Mouse (Mus musculus) T-helper 1 cell (primary cell): ENCODE results near the gene Elavl3.

Experiments
- in situ Hi-C: fragments of 300-600 bp; cut with MboI, MseI; formaldehyde crosslinking; loops from one replicate; pipeline ENCODE4 v1.15.1; 2025; ENCODE audit warnings: high pct_unique_total_duplicates

Elavl3 gene

DNA sequence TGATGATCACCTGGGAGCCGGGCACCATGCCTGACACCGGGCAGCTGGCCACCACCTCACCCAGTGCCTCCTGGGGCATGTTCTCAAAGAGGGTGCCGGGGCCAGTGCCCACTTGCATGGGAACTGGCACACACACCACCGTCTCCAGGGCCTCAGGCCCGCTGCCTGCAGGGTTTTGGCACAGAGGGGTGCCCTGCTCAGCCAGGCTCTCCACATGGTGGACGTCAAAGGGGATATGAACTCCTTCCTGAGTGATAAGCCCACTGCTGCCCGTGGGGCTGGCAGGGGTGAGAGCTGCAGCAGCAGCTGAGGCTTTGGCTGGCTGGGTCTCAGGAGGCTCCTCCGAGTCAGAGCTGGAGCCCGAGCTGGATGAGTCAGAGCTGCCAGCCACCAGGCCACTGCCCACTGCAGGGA, 6.2 kb upstream of the Elavl3 start:
- in situ Hi-C loops: no loop called here

DNA sequence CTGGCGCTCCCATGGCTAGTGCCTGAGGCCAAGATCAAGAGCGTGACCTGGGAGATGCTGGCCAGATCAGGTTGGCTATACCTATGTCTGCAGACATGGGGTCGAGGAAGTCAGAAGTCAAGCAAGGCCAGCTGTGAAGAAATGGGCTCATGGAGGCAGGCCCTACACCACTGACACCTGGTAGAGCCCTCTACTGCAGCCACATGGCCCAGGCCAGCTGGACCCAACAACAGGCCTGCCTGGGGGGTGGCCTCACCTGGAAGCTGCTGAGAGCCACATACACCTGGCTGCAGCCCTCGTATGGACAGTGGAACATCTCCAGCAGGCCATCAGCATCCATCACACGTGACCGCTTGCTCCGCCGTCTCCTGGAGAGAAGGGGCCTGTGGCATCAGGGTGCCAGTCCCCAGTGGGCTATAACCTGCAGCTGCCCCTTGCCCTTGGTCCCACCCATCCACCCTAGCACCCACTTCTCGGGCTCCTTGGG, 5.3 kb upstream of the Elavl3 start:
- in situ Hi-C loops: no loop called here

DNA sequence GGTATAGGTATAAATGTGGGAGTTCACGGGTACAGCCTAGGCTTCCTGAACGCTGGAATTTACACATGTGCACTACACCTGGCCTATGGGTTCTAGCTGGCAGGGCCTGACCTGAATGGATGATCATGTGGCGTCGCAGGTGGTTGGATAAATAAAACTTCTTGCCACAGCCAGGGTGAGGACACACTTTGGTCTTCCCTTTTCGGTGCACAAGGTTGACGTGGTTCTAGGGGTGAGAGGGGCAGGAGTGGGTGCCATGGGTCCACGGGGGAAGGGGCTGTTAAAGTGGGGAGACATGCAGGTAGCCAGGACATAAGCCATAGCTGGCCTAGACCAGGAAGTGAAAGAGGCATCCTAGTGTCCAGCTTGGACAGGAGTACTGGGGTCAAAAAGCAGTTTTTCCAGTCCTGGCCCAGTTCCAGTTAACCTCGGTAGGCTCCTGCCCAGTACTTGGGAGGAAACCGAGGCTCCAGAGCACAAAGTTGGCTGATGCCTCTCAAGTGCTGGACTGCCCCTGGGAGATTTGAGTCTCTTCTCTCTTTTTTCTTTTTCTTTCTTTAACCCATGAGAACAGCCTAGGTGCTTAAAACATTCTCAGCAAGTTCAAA, 4.6 kb upstream of the Elavl3 start:
- in situ Hi-C loops: no loop called here

DNA sequence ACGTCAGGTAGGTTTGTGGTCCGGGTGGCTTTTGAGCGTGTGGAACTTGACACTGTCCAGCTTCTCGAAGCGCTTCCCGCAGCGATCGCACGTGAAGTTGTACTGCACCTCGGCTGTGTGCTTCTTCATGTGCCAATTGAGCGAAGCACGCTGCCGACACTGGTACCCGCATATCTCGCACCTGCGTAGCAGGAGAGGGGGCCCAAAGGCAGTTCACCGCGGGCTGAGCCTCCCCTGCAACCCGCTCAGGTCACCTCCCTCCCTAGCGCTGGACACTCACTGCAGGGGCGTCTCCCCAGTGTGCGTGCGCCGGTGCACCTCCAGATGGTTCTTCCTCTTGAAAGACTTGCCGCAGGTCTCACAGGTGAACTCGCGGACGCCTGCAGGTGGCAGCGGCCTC, 3.9 kb upstream of the Elavl3 start:
- in situ Hi-C loops: no loop called here

DNA sequence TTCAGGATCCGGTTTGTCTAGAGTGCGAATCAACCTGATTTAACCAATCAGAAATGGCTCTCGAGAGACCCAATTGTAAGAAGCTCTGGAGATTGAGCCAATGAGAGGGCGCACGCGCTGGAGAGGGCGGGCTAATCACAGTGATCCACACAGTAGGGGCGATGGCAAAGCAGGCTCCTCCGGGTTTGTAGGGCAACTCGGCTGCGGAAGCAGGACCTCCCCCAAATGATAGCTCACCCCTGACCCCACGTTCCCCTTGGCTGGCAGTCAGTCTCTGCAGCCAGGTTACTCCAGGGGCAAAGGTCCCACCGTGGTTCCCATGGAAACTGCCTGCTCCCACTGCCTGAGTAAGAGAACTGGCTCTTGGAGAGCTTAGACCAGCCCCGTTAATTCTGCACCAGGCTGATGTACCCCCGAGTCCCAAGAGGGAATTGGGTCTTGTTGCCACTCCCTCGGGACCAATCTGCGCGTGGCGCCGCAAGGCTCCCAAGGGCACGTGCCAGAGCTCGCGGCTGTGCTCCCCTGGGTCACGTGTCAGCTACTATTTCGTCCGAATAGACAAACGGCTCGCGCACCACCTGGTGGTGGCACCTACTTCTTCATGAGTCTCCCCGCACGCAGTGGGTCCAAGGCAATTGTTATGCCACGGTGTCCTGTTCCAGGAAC, 2.7 kb upstream of the Elavl3 start:
- in situ Hi-C loops: no loop called here

DNA sequence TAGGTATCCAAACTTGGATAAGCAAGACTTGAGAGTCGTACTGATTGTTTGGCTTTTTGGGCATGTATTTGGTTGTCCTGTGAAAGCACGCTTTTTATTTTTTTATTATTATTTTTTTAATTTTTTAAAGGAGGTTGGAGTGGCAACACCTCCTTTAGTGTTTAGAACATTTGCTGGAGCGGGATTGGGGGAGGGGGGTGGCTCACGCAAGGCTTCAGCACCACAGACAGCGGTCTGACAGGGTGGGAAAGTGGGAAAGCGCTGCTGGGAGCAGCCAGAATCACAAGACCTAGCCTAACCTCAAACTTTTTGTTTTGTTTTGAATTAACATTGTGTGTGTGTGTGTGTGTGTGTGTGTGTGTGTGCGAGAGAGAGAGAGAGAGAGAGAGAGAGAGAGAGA, 1.8 kb upstream of the Elavl3 start:
- in situ Hi-C loops: no loop called here

DNA sequence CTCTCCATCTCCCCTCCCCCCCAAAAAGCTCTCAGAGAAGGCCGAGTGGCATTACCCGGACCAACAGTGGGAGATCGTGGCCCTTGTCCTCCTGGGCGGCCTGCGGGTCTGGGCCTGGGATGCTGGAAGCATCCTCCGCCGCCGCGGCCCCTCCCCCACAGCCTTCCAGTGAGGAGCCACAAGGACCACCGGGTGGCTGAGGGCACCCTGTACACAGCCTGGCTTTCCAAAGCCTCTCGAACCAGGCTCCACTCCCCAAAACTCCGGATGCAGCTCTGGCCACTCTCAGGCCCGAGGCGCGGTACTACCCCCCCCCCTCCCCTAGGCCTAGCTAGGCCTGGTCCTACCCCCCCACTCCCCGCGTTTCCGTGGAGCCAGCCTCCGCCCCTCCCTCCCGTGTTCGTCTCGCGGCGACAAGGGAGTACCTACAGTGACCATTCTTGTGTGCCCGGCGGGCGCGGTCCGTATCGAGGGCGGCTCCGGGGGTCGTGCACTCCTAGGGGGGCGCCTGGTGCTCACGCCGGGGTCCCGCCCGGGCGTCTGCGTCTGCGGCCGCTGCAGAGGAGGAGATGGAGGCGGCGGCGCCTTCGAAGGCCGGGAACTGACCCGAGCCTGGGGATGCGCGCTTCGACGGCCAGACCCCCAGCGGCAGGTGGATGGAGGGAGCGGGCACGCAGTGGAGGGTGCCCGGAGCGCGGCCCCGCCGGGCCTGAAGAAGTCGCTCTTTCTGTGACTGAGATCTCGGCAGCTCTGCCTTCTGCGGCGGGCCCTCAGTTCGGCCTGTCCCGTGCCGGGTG, 464 bp downstream of the Elavl3 start:
- in situ Hi-C loops: no loop called here

DNA sequence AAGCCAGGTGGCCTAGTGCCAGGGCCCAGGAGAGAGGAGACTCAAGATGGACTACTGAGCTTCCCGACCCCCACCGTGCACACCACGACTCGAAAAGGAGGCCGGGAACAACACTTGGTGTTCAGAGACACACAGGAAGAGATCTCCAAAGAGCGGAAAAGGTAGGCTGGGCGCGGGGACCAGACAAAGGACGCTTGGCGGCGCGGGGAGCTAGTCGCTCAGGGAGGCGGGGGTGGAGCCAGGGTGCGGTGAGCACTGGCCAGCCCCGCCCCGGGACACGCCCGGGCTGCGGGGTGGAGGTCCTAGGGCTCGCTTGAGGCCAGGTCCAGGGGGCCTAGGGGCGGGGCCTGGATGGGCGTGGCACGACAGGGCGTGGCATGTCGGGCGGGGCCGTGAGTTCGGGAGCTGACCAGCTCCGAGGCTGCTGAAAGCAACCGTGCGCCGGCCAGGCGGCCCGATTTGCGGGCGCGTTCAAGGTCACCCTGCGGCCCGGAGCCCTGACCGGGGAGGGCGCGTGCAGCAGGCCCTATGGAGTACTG, 1.4 kb downstream of the Elavl3 start:
- in situ Hi-C loops: no loop called here

DNA sequence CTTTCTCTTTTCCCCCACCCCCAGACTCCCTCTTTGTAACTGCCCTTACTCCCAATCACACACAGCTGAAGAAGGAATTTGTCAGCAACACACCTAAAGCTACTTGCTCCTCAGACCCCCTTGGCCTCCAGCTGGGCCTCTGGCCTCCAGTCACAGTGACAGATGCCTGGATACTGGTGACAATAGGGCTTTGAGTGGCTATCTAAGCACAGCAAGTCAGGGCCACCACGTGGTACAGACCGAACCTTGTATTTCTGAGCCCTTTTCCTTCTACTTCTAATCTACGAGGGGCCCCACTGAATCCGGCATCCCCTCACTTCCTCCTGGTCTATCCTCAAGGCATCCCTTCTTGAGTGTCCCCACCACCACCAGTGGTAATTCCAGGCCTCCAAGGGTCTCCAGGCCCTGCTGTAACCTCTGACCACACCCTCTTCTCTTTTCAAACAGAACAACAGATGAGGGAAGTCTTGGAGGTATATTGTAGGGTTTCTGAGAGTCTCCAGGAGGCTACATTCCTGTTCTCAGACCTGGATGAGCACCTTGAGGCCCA, 2.0 kb downstream of the Elavl3 start:
- in situ Hi-C loops: no loop called here

DNA sequence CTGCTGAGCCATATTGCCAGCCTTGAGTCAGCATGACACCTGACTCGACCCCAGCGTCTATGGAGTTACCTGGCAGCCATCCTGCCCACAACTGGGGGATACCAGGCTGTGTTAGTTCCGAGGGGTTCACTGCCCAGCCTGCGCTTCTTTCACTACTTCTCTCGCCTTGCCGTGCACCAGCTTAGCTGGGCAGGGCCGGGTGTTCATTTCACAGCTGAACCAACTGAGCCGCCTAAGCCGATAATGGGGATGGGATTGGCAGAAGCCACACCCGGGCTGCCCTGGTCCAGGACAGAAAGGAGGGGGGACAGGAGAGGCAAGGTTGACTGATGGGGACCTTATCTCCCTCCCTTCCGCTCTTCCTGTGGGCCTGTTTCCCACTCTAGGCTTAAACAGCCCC, 2.5 kb downstream of the Elavl3 start:
- in situ Hi-C loops: no loop called here

DNA sequence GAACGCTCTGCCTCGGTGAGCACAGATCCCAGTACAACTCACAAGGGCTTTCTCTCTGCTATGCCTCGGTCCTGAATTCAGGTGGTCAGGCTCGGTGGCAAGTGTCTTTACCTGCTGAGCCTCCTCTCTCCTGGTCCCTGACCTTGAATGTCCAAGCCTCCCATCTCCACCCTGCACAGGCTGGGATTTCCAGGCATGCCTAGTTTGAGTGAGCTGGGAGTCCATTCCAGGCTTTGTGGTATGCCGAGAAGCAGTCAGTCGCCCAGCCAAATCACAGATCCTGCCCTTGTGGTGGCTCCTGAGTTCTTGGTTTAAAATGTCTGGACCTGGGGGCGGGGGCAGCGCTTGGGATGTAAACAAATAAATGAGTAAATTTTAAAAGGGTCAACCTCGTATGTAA, 4.5 kb downstream of the Elavl3 start:
- in situ Hi-C loops: no loop called here

DNA sequence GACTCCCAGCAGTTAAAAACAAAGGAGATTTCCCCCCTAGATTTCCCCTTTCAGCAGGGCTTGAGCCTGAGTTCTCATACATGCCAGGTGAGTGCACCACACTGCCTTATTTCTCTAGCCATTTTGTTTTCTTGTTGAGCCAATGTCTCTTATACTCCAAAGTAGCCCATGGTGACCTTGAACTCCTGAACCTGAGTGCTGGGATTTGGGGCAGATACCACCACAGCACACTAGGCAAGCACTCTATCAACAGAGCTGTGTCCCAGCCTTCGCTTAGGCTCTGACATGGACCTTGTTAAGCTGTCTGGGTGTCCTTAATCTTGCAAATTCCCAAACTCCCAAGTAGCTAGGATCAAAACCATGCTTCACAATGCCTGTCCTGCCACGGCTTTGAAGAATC, 10.0 kb downstream of the Elavl3 start:
- in situ Hi-C loops: no loop called here

DNA sequence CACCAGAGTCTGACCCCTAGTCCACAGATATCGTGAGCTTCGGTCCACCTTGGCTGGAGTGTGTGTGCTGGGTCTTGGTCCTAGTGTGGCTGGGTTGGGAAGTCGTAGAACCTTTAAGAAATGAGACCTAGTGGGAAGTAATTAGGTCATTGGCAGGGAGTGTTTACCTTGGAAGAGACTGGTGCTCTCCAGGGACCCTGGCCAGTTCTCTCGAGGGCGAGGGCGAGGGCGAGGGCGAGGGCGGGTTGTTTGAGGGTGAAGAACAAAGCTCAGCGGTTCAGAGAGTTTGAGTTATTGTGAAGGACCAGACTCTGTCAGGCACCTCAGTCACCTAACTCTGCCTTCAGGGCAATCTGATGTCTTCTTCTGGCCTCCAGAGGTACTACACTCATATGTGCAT, 14.0 kb downstream of the Elavl3 start:
- in situ Hi-C loops: no loop called here

DNA sequence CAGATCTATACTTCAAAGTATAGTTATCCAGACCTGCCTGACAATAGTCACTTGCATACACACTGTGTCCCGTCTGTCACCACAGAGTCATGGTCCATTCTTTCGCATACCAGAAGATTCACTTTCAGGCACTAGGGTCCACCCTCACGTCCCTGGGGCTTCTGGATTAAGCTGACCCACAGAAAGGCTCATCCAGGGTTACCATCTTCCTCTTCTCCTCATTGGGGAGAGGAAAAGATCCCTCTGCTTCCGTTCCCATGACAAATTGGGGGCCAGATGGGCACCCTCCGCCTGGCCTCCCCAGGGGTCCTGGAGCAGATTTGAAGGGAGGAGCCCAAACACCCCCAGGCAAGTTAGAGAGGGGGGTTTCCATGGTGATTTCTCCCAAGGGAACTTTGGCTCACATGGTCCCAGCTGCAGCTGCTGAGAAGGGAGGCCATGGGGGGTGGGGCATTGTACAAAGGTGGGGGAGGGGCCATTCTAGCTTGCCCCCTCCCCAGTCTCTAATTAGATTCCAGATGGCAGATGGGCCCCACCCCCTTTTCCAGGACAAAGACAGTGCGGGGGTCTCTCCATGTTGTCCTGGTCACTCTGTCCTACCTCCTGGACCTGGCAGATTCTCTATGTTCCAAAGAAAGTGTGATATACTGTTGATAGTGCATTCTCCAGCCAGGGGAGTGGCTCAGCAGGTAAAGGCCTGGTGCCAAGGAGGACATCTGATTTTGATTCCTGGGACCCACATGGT, 16.4 kb downstream of the Elavl3 start:
- in situ Hi-C loops: no loop called here

DNA sequence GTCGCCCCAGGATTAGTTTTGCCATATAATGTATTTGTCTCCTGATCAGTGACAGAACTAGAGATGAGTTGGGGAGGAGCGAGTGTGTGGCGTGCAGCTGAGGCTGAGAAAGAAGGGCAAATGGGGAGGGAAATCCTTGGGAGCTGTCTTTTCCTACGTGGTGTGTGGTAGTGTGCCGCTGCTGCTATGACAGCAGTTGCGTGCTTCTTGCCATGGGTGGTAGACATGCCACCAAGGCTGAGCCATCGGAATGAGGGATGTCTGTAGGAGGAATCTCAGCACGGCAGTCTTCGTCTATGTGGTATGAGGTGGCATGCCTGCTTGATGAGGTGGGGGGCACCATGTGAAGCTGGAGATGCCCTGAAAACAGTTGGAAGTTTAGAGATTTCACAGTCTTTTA, 21.4 kb downstream of the Elavl3 start:
- in situ Hi-C loops: no loop called here

DNA sequence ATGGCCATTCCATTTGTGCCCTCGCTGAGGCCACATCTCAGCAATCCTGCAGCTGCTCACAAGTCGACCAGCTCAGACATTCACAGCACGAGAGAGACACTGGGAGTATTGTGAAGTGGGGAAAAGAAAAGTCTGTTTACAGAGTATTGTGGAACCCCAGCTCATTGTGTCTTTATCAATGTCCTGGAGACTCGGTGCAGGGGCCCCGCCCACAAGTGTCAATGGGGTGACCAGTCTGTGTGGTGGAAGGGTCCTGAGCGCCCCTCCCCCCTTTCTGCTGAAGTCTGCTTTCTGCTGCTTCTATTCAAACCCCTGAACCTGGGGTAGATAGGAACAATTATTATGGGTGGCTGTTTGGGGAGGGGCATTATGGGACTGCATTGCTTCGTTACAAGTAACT, 23.4 kb downstream of the Elavl3 start:
- in situ Hi-C loops: no loop called here

DNA sequence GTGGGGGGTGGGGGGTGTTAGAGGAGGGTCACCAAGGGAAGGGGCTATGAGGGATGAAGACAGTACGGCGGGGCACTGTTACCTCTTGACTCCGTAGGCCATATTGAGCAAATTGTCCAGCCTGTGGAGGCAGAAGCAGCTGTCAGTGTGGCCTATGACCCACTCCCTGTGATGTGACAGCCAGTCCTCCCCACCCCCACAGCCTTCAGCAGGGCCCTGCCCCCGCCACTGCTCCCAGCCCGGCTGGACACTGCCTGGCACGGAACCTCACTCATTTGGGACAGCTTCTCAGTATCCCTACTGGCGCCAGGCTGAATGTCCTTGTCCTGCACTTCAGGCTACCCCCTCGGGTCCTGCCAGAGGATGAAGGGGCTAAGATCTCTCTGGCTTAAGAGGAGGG, 27.2 kb downstream of the Elavl3 start:
- in situ Hi-C loops: no loop called here

DNA sequence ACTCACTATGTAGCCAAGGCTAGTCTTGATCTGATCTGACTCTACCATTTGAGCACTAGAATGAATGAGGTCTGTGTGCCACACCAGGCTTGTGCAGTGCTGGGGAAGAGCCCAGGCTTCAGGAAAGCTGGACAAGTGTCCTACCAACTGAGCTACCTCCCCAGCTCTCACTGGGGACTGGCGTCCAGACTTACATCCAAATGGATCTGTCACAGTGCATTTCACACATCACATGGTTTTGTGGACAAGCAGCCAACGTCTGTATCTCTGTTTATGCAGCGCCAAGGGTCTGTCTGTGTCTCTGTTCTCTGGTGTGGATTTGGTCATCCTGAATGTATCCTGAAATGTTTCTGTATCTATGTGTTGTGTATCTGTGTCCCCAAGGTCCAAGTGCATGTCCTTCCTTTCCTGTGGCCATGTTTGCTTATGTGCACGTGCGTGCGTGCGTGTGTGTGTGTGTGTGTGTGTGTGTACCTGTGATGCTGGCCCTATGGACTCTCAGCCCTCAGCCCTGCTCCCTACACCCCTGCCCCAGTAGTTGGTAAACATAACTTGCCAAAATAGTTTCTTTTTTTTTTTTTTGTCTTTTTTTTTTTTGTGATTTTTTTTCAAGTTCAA, 34.5 kb downstream of the Elavl3 start:
- in situ Hi-C loops: no loop called here

DNA sequence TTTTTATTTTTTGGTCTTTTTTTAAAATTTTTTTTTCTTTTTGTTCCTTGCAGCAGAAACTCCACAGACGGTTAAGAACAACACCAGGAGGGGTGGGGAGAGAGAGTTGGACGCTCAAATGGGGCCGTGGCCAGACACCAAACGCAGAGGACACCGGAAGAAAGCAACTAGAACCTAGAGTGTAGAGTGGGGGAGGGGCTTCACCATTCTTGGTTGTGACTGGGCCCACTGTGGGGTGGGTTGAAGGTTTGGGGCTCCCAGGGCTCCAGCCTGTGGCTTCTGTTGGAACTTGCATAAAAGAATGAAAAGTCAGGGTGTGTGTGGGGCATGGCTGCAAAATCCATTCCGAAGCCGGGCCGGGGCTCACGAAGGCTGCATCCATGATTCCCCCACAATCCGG, 35.6 kb downstream of the Elavl3 start:
- in situ Hi-C loops: no loop called here

DNA sequence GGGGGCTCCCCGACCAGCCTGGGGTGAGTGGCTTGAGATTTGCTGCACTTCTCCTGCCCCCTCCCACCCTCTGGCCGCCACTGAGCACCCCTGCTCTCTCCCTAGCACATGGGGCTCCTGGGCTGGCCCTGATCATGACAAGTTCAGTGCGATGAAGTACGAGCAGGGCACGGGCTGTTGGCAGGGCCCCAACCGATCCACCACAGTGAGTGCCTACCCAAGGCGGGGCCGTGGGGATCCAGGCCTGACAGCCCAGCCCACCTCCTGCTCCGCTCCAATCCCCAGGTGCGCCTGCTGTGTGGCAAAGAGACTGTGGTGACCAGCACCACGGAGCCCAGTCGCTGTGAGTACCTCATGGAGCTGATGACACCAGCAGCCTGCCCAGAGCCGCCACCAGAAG, 39.1 kb downstream of the Elavl3 start:
- in situ Hi-C loops: loop anchor here (5.0 kb wide), 1 partner anchor 105 kb away; the partner anchor contains the start of gene Elof1

DNA sequence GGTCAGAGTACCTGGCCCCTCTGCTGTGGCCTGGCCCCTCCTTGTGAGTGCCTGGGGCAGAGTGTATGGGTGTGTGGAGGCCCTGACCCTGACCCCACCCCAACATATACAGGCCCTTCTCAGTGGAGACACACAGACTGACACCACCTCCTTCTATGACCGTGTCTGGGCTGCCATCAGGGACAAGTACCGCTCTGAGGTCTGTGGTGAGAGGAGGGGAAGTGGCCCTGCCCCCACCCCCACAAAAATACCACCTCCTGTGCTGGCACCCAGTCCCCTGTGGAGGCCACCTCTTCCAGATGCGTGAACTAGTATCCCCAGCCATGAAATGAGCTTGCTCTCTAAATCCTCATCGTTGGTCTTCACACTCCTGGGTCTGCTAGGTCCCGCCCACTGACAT, 40.8 kb downstream of the Elavl3 start:
- in situ Hi-C loops: loop anchor here (5.0 kb wide), 1 partner anchor 106 kb away; the partner anchor contains the start of gene Elof1
